Mouse (Mus musculus) hindbrain, embryonic 11.5 days (tissue): ENCODE data around the gene Abt1. TPM values are rescaled to one million over a fixed set of nuclear protein-coding genes. Genes with fewer than 3 reads are reported as not detected.

ENCODE experiments used
- ATAC-seq: fragments of 200-750 bp; cut with Nextera tagmentation; 2 replicates; pipeline ENCODE4 v1.8.0; 2017; ENCODE audit warnings: mild to moderate bottlenecking, moderate TSS enrichment, moderate library complexity; ENCODE audit not compliant: low FRiP score
- DNase-seq: peaks from one replicate; pipeline ENCODE4 v3.0.0-alpha.2; 2015; ENCODE audit warnings: low spot score
- H3K27ac ChIP-seq: fragments of 300-500 bp; sonication (generic); 2 replicates; pipeline ENCODE4 v1.5.1; 2014; ENCODE audit warnings: mild to moderate bottlenecking, low read depth, low read length
- H3K27me3 ChIP-seq: fragments of 300-500 bp; sonication (generic); 2 replicates; pipeline ENCODE4 v1.6.1; 2014; ENCODE audit warnings: mild to moderate bottlenecking, low read length, moderate library complexity, mixed read lengths; ENCODE audit not compliant: control insufficient read depth, insufficient read depth
- H3K36me3 ChIP-seq: fragments of 300-500 bp; sonication (generic); 2 replicates; pipeline ENCODE4 v1.6.1; 2014; ENCODE audit warnings: mild to moderate bottlenecking, low read length, moderate library complexity, mixed read lengths; ENCODE audit not compliant: control insufficient read depth, insufficient read depth
- H3K4me1 ChIP-seq: fragments of 300-500 bp; sonication (generic); replicated peaks from 2 replicates; pipeline ENCODE4 v1.6.1; 2014; ENCODE audit warnings: low read length, mixed read lengths; ENCODE audit not compliant: control insufficient read depth, insufficient read depth
- H3K4me2 ChIP-seq: fragments of 300-500 bp; sonication (generic); replicated peaks from 2 replicates; pipeline ENCODE4 v1.6.1; 2014; ENCODE audit warnings: mild to moderate bottlenecking, low read depth, low read length
- H3K4me3 ChIP-seq: fragments of 300-500 bp; sonication (generic); 2 replicates; pipeline ENCODE4 v1.5.1; 2014; ENCODE audit warnings: low read depth, low read length
- H3K9ac ChIP-seq: fragments of 300-500 bp; sonication (generic); 2 replicates; pipeline ENCODE4 v1.6.1; 2014; ENCODE audit warnings: low read depth, low read length
- H3K9me3 ChIP-seq: fragments of 300-500 bp; sonication (generic); 2 replicates; pipeline ENCODE4 v1.6.1; 2016; ENCODE audit warnings: low read length; ENCODE audit not compliant: control insufficient read depth
- WGBS: fragments of 180-500 bp; shearing (Covaris S2); extraction: QIAGEN DNeasy Blood & Tissue Kit; methylation state at CpG from one replicate; pipeline ENCODE4 v1.1.7; 2014; 5-methylcytosine and 5-hydroxymethylcytosine counted together
- polyA plus RNA-seq: library from polyadenylated mRNA; unstranded; fragments of >200 nt; fragmentation: Nextera tagmentation; extraction: Ambion mirVana; gene quantifications from 2 replicates; pipeline ENCODE4 v1.2.1, GENCODE M21; 2014

Abt1 gene
- polyA plus RNA-seq, 1 experiment from 2014 or later, result 12.1 TPM

- Histone ChIP-seq H3K27ac (no peak overlapping the region), H3K4me1 (no peaks in the 10 kb centered on the region), H3K36me3 (no peaks in the 10 kb centered on the region), H3K27me3 (no peaks in the 10 kb centered on the region), H3K9me3 (no peaks in the 10 kb centered on the region), H3K9ac (peak overlapping the region; percentile 49; the same call in 1 of the 2 replicates), H3K4me3 (peak overlapping the region; percentile 37), H3K4me2 (peak overlapping the region; percentile 56)
- WGBS, result under 1% methylated on average over 12 of the region's 12 CpGs
- ATAC-seq, result no peak
- DNase-seq, result peak; percentile 53
Measured at GRCm38 (mm10) chr13:23435676-23436075, 12.0 kb upstream of the Abt1 start.

- no peaks in the 10 kb centered on the region for H3K9me3 ChIP-seq
- peak overlapping the region; percentile 56 for H3K4me2 ChIP-seq
- H3K36me3 ChIP-seq, result no peaks in the 10 kb centered on the region
- no peaks in the 10 kb centered on the region for H3K4me1 ChIP-seq
- ATAC-seq (no peak), DNase-seq (no peak)
- 15% methylated on average over 4 of the region's 4 CpGs for WGBS
- no peak overlapping the region for H3K27ac ChIP-seq
- no peak overlapping the region for H3K9ac ChIP-seq
- H3K4me3 ChIP-seq, result peak overlapping the region; percentile 37
- H3K27me3 ChIP-seq, result no peaks in the 10 kb centered on the region
Measured at GRCm38 (mm10) chr13:23435241-23435640, 11.6 kb upstream of the Abt1 start.

GRCm38 (mm10) chr13:23434426-23434825 is 10.8 kb upstream of the Abt1 start:
- no peak for ATAC-seq
- Histone ChIP-seq H3K4me1 (no peaks in the 10 kb centered on the region), H3K4me2 (no peak overlapping the region), H3K9ac (no peak overlapping the region), H3K27ac (no peak overlapping the region), H3K27me3 (no peaks in the 10 kb centered on the region), H3K36me3 (no peaks in the 10 kb centered on the region), H3K9me3 (no peaks in the 10 kb centered on the region), H3K4me3 (0 out of 2 replicates have a peak overlapping the region, but pooled peaks have one; percentile 6)
- no peak for DNase-seq
- WGBS, result 9% methylated on average over 7 of the region's 7 CpGs

- 51% methylated on average over 5 of the region's 5 CpGs for WGBS
- ATAC-seq (no peak), DNase-seq (no peak)
- no peak overlapping the region for H3K9ac ChIP-seq
- no peak overlapping the region for H3K4me3 ChIP-seq
- H3K27me3 ChIP-seq, result no peaks in the 10 kb centered on the region
- no peak overlapping the region for H3K27ac ChIP-seq
- H3K4me1 ChIP-seq, result no peaks in the 10 kb centered on the region
- H3K36me3 ChIP-seq, result no peaks in the 10 kb centered on the region
- H3K4me2 ChIP-seq, result no peak overlapping the region
- H3K9me3 ChIP-seq, result no peaks in the 10 kb centered on the region
Measured at GRCm38 (mm10) chr13:23433801-23434200, 10.1 kb upstream of the Abt1 start.

- DNase-seq (no peak), ATAC-seq (no peak)
- Histone ChIP-seq H3K4me1 (no peaks in the 10 kb centered on the region), H3K4me3 (peak overlapping the region; percentile 44), H3K9me3 (no peaks in the 10 kb centered on the region), H3K27ac (no peak overlapping the region), H3K9ac (no peak overlapping the region), H3K27me3 (no peaks in the 10 kb centered on the region), H3K4me2 (peak overlapping the region; percentile 60), H3K36me3 (no peaks in the 10 kb centered on the region)
- WGBS, result 16% methylated on average over 5 of the region's 5 CpGs
Measured at GRCm38 (mm10) chr13:23433206-23433605, 9.5 kb upstream of the Abt1 start.

GRCm38 (mm10) chr13:23432562-23433201 is 9.0 kb upstream of the Abt1 start:
- Histone ChIP-seq H3K4me1 (no peaks in the 10 kb centered on the region), H3K9me3 (no peaks in the 10 kb centered on the region), H3K27ac (peak overlapping the region; percentile 53), H3K9ac (0 out of 2 replicates have a peak overlapping the region, but pooled peaks have one; percentile 64), H3K4me3 (peak overlapping the region; percentile 44), H3K27me3 (no peaks in the 10 kb centered on the region), H3K4me2 (peak overlapping the region; percentile 60), H3K36me3 (no peaks in the 10 kb centered on the region)
- ATAC-seq, result peak; percentile 92
- DNase-seq, result peak; percentile 98
- under 1% methylated on average over 28 of the region's 28 CpGs for WGBS

GRCm38 (mm10) chr13:23431351-23431771 is 7.7 kb upstream of the Abt1 start:
- WGBS, result under 1% methylated on average over 15 of the region's 15 CpGs

GRCm38 (mm10) chr13:23430734-23431133 is 7.1 kb upstream of the Abt1 start:
- no peaks in the 10 kb centered on the region for H3K27me3 ChIP-seq
- WGBS, result under 1% methylated on average over 17 of the region's 17 CpGs
- peak; percentile 73 for ATAC-seq

More at GRCm38 (mm10) chr13:23431351-23431771, 7.7 kb upstream of the Abt1 start:
- no peaks in the 10 kb centered on the region for H3K27me3 ChIP-seq
- DNase-seq (peak; percentile 87), ATAC-seq (peak; percentile 74)
- H3K9ac ChIP-seq, result peak overlapping the region; percentile 64; the same call in 1 of the 2 replicates
- H3K4me2 ChIP-seq, result peak overlapping the region; percentile 60
- H3K9me3 ChIP-seq, result no peaks in the 10 kb centered on the region
- peak overlapping the region; percentile 44 for H3K4me3 ChIP-seq
- peak overlapping the region; percentile 77 for H3K27ac ChIP-seq
- H3K4me1 ChIP-seq, result no peaks in the 10 kb centered on the region
- no peaks in the 10 kb centered on the region for H3K36me3 ChIP-seq

More at GRCm38 (mm10) chr13:23430734-23431133, 7.1 kb upstream of the Abt1 start:
- peak; percentile 83 for DNase-seq
- Histone ChIP-seq H3K27ac (peak overlapping the region; percentile 81), H3K9ac (peak overlapping the region; percentile 55), H3K4me1 (no peaks in the 10 kb centered on the region), H3K4me3 (peak overlapping the region; percentile 44), H3K36me3 (no peaks in the 10 kb centered on the region), H3K4me2 (peak overlapping the region; percentile 60), H3K9me3 (no peaks in the 10 kb centered on the region)
